Mouse (Mus musculus) erythroblast, embryonic 14.5 days (primary cell): ENCODE results near the gene Nhej1. TPM values are rescaled to one million over a fixed set of nuclear protein-coding genes. Genes with fewer than 3 reads are reported as not detected.

ENCODE experiments used
- H3K27me3 ChIP-seq: 2 replicates; pipeline ENCODE4 v1.6.1; 2012; ENCODE audit warnings: inconsistent platforms; ENCODE audit not compliant: control insufficient read depth
- H3K36me3 ChIP-seq: 2 replicates; pipeline ENCODE4 v1.6.1; 2012; ENCODE audit warnings: mild to moderate bottlenecking, inconsistent platforms; ENCODE audit not compliant: control insufficient read depth
- H3K4me1 ChIP-seq: 2 replicates; pipeline ENCODE4 v1.6.1; 2012; ENCODE audit warnings: inconsistent platforms; ENCODE audit not compliant: control insufficient read depth
- H3K4me3 ChIP-seq: replicated peaks from 2 replicates; pipeline ENCODE3; 2012; ENCODE audit warnings: moderate library complexity, mild to moderate bottlenecking, inconsistent platforms
- H3K9me3 ChIP-seq: 2 replicates; pipeline ENCODE4 v1.6.1; 2012; ENCODE audit warnings: low read length, inconsistent platforms, mixed read lengths; ENCODE audit not compliant: control insufficient read depth
- GATA1 ChIP-seq: IDR thresholded peaks from 2 replicates; pipeline ENCODE4 v1.6.1; 2012; ENCODE audit warnings: low read length, inconsistent platforms, mixed read lengths
- TAL1 ChIP-seq: IDR thresholded peaks from 3 replicates; pipeline ENCODE4 v1.6.1; 2012; ENCODE audit warnings: low read length, inconsistent platforms, mixed read lengths
- polyA plus RNA-seq: library from polyadenylated mRNA; stranded (reverse); fragments of >175 nt; gene quantifications from 2 replicates; pipeline ENCODE4 v1.2.3, GENCODE M21; 2012

Gene Nhej1
- polyA plus RNA-seq, 1 experiment = 0.08 TPM

- no peaks in the 10 kb centered on the region for H3K36me3 ChIP-seq
- no peak overlapping the region for H3K4me3 ChIP-seq
- no peaks in the 10 kb centered on the region for H3K27me3 ChIP-seq
- no peaks in the 10 kb centered on the region for H3K9me3 ChIP-seq
- TF ChIP-seq TAL1 (no peak), GATA1 (no peak)
- H3K4me1 ChIP-seq = no peaks in the 10 kb centered on the region
Observed at GRCm38 (mm10) chr1:75006016-75006415, 119.0 kb downstream of the Nhej1 start.

GRCm38 (mm10) chr1:75001183-75001582, 123.8 kb downstream of the Nhej1 start:
- Histone ChIP-seq H3K9me3 (no peaks in the 10 kb centered on the region), H3K4me3 (no peak overlapping the region), H3K36me3 (no peaks in the 10 kb centered on the region), H3K4me1 (no peaks in the 10 kb centered on the region), H3K27me3 (no peaks in the 10 kb centered on the region)
- TF ChIP-seq GATA1 (no peak), TAL1 (no peak)

GRCm38 (mm10) chr1:75000496-75000895, 124.5 kb downstream of the Nhej1 start:
- H3K36me3 ChIP-seq = no peaks in the 10 kb centered on the region
- no peaks in the 10 kb centered on the region for H3K27me3 ChIP-seq
- TF ChIP-seq TAL1 = no peak
- no peak for TF ChIP-seq GATA1
- no peaks in the 10 kb centered on the region for H3K9me3 ChIP-seq
- H3K4me1 ChIP-seq = no peaks in the 10 kb centered on the region
- H3K4me3 ChIP-seq = no peak overlapping the region

- Histone ChIP-seq H3K27me3 (no peaks in the 10 kb centered on the region), H3K4me3 (no peak overlapping the region), H3K36me3 (no peaks in the 10 kb centered on the region), H3K4me1 (no peaks in the 10 kb centered on the region), H3K9me3 (no peaks in the 10 kb centered on the region)
- no peak for TF ChIP-seq TAL1
- TF ChIP-seq GATA1 = no peak
Observed at GRCm38 (mm10) chr1:74999173-74999572, 125.8 kb downstream of the Nhej1 start.

GRCm38 (mm10) chr1:74997231-74997630, 127.8 kb downstream of the Nhej1 start:
- H3K4me3 ChIP-seq = no peak overlapping the region
- no peaks in the 10 kb centered on the region for H3K27me3 ChIP-seq
- no peak for TF ChIP-seq TAL1
- no peak for TF ChIP-seq GATA1
- H3K4me1 ChIP-seq = no peaks in the 10 kb centered on the region
- no peaks in the 10 kb centered on the region for H3K9me3 ChIP-seq
- no peaks in the 10 kb centered on the region for H3K36me3 ChIP-seq

GRCm38 (mm10) chr1:74977001-74977400, 148.0 kb downstream of the Nhej1 start:
- H3K36me3 ChIP-seq = no peaks in the 10 kb centered on the region
- H3K27me3 ChIP-seq = no peaks in the 10 kb centered on the region
- H3K4me3 ChIP-seq = no peak overlapping the region
- H3K9me3 ChIP-seq = no peaks in the 10 kb centered on the region
- H3K4me1 ChIP-seq = no peaks in the 10 kb centered on the region
- TF ChIP-seq TAL1 (no peak), GATA1 (no peak)

GRCm38 (mm10) chr1:74975936-74976335, 149.1 kb downstream of the Nhej1 start:
- Histone ChIP-seq H3K9me3 (no peaks in the 10 kb centered on the region), H3K36me3 (no peaks in the 10 kb centered on the region), H3K4me3 (no peak overlapping the region), H3K4me1 (no peaks in the 10 kb centered on the region), H3K27me3 (no peaks in the 10 kb centered on the region)
- TF ChIP-seq TAL1 (no peak), GATA1 (no peak)

GRCm38 (mm10) chr1:74973590-74973989, 151.4 kb downstream of the Nhej1 start:
- H3K4me1 ChIP-seq = no peaks in the 10 kb centered on the region
- no peaks in the 10 kb centered on the region for H3K9me3 ChIP-seq
- no peaks in the 10 kb centered on the region for H3K27me3 ChIP-seq

GRCm38 (mm10) chr1:74971353-74972050, 153.5 kb downstream of the Nhej1 start:
- Histone ChIP-seq H3K36me3 (no peaks in the 10 kb centered on the region), H3K4me1 (no peaks in the 10 kb centered on the region), H3K4me3 (no peak overlapping the region), H3K27me3 (no peaks in the 10 kb centered on the region), H3K9me3 (no peaks in the 10 kb centered on the region)
- TF ChIP-seq TAL1 = no peak

More at GRCm38 (mm10) chr1:74973590-74973989, 151.4 kb downstream of the Nhej1 start:
- no peak for TF ChIP-seq TAL1
- no peak for TF ChIP-seq GATA1
- Histone ChIP-seq H3K36me3 (no peaks in the 10 kb centered on the region), H3K4me3 (no peak overlapping the region)
